Mouse (Mus musculus) bone marrow, adult 2 months (tissue): ENCODE data around the gene Plk3.

Experiments used
- CTCF ChIP-seq: fragments of 200-500 bp; IDR thresholded peaks from 2 replicates; pipeline ENCODE4 v1.5.1; 2011; ENCODE audit warnings: low read length, control low read depth; ENCODE audit not compliant: control insufficient read depth, insufficient read depth
- POLR2A ChIP-seq: fragments of 200-500 bp; IDR thresholded peaks from 2 replicates; pipeline ENCODE4 v1.6.1; 2011; ENCODE audit warnings: low read depth, mild to moderate bottlenecking, control low read depth, low read length, borderline replicate concordance; ENCODE audit not compliant: control insufficient read depth

GRCm38 (mm10) chr4:117124518-117125347 lies 9.0 kb downstream of the Plk3 start:
- TF ChIP-seq POLR2A = 0 out of 2 replicates have a peak, but pooled peaks have one; percentile 13
- no peak for TF ChIP-seq CTCF
